Mouse (Mus musculus): ENCODE data around the gene Il17rc.

DNA sequence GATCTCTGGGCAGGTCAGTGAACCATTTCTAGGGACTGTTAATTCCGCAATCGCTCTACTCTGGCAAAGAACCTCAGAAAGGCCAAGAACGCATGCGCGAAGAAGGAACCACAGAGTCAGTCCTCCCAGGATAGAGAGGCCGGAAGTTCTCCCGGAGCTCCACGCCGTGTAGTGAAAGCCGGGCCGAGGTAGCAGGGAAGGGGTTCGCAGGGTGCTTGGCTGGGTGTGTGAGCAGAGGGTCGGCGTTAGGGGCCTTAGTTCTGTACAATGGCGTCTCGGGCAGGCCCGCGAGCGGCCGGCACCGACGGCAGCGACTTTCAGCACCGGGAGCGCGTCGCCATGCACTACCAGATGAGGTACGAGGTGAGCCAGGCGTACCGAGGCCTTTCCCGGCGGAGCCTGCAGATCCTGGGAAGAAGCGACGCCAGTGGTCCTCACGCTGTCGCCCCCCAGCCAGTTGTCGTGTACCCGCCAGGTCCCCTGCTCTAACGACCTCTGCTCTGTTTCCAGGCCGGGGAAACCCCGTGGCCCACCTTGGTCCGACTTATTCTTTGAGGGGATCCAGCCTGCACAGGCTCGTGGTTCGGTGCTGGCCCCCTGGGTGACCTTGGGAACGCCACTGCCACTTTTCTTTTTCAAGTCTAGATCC lies 28.7 kb upstream of the Il17rc start, which contains the start of gene Jagn1:
- no peak for TF ChIP-seq CTCF (IDR thresholded peaks at IDR 0.05; ENCODE audit: control insufficient read depth, insufficient read depth, insufficient replicate concordance, low read depth, low read length)
- TF ChIP-seq POLR2A (IDR thresholded peaks at IDR 0.05; ENCODE audit: control insufficient read depth, low read depth, low read length), result peak; percentile 80

Measured in testis, adult 2 months (tissue).